Mouse (Mus musculus) urinary bladder, postnatal 36 days (tissue): ENCODE data around the gene Il1f5.

Experiments used
- DNase-seq, 2 experiments: peaks; one replicate each; pipeline ENCODE4 v3.0.0; 2022; ENCODE audit warnings: low spot score in 2 of 2, mixed read lengths in 1 of 2

Gene Il1f5

DNA sequence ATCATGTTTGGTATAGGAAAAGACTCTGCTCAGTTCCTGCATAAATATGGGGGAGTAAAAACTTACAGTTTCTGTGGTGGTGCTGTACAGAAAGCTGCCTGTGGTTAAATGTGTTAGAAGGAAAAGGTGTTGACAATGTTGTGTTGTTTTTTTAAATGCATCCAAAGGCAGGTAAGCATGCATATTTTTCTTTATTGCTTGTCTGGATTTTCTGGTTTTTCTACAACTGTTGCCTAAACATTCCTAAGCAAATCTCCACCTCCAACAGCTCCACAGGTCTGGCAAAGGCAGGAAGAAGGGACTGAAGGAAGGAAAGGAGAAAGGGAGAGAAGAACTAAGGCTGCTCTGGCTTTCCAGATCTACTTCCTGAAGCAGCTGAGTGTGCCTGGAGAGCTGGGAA, at the start of gene Il1f5:
Il1f5 (plus strand) TSS at position 301 of the 400 bp plus-strand sequence.
- DNase-seq = no peak

DNA sequence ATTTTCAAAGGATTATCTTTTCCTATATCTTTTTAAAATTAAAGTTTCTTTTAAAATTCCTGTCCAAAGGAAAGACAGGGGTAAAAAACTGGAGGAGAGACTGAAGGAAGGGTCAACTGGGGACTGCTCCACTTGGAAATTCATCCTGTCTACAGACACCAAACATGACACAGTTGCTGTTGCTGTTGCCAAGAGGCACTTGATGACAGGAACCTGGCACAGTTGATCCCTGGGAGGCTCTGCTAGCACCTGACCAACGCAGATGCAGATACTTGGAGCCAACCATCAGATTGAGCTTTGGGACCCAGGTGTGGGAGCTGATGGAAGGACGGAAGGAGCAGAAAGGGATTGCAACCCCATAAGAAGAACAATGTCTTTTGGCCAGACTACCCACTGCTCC, 49.6 kb upstream of the Il1f5 start:
- DNase-seq = no peak

DNA sequence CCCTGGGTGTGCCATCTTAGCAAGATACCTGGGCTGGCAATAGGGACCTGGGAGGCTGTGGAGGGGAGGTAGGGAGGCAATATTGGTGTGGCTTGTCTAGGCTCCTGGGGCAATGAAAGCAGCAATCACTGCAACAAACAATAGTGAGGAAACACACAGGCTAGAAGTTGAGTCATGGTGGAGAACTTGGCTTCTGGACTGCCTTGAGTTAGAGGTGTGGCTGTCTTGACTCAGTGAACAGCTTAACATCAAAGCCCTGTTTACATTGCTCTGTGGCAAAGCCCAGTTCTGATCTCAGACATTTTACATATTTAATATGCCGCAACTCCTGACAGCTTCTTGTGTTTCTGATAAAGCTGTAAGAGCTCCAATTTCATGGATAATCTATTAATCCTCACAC, 9.3 kb upstream of the Il1f5 start:
- no peak for DNase-seq

DNA sequence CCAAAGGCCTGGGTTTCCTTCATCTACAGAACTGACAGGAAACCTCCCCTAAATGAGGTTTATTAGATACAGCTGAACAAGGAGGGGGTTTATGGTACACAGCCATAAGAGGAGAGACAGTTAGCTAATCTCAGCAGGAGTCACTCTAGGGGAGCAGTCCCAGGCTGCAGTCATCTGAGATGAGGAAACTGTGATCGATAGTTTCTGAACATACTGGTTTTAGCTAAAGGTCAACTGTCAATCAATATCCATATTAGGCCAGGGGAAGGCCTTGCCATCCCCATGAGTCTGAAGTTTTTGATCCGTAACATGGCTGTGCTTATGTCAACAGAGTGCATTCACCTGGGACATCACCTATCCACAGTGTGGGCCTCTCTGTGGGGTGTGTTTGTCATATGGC, 3.1 kb upstream of the Il1f5 start:
- no peak for DNase-seq

DNA sequence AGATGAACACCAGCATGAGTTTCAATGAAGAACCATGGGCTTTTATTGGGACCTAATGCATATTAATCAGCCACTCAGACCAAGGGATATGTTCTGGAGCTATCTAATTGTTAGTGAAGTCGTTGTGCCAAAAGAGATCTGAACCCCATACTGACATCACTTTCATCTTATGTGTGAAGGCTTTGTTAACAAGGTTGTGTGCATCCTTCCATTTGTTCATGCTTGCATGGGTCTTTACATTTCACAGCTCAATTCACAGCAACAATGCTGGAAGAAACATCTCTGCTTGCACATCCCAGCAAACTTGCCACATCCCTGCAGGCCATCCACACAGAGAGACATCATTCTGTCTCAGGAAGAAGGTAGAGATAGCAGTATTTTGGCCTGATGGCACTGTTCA, 1.6 kb upstream of the Il1f5 start:
- no peak for DNase-seq

DNA sequence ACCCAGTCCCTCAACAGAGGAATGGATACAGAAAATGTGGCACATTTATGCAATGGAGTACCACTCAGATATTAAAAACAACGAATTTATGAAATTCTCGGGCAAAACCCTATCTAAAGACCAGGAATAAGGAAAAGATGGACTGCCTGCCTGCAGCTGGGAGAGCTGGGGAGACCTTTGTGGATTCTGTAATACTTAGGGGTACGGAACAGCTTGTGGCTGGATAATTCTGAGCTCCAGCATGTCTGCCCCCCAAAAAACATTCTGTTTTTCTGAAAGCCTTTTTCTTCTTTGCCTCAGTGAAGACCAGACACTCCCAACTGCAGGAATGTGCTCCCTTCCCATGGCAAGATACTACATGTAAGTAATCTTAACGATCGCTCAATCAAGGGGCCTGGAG, 14.1 kb downstream of the Il1f5 start, which contains the start of gene Il1f10:
Il1f10 (plus strand) TSS at position 301 of the 400 bp plus-strand sequence.
- no peak for DNase-seq

DNA sequence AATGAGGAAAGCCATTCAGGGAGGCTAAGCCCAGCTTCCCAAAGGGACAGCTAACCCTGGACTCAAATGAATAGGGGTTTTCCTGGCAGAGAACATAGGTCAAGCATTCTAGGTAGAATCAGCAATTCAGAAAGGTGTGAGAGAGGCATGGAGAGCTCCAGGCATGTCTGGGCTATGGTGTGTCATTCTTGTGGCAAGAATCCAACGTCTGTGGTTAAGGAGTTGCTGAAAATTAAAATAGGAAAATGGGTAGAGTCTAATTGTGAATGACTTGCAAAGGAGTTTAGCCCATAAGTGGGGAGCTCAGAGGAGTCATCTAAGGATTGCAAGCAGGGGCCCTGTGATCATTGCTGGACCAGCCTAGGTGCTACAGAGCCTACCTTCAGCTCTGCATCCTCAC, 17.9 kb downstream of the Il1f5 start:
- no peak for DNase-seq

DNA sequence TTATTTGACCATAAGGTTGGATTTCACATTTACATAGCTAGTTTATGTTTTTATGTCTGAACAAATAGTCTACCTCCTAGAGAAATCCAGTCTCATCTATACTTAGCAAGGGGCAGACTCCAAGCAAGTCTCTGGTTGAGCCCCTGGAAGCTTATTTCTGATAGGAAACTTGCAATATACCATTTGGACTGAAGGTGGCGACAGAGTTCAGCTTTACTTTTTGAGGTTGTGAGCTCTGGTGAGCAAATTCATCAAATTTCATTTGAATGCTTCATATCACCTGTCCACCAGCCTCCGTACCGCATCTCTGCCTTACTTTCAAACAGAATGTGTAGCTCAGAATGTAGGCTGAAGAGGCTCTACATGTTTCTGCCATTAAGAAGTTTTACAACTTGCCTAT, 20.1 kb downstream of the Il1f5 start:
- peak; percentile 14 to 22 for DNase-seq

DNA sequence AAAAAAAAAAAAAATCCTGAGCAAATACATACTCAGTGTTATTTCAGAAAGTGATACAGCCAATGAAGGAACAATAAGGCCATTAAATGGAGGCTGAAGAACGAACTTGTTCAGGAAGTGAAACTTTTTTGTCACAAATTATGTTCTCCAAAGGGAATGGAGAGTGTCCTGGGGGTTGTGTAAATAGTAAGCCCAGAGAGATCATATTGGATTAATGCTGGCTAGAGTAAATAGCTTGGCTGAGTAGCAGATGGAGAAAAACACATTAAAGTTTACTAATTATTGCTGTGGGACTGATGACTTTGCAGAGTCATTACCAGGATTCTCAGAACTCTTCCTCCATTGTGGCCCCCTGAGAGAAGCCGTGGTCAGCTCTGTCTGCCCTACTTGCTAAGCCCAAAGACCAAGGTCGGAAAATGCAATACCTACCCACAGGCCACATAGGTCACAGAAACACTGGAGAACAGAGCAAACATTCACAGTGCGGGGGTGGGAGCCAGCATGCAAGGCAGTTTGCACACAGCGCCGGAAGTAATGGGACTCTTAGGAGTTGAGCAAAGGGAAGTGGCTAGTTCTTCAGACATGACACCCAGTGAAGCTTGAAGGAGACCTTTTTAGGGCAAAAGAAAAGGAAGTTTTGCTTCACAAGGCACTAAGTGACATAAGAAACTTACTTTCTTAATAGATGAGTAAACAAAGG, 34.7 kb downstream of the Il1f5 start:
- DNase-seq = no peak

DNA sequence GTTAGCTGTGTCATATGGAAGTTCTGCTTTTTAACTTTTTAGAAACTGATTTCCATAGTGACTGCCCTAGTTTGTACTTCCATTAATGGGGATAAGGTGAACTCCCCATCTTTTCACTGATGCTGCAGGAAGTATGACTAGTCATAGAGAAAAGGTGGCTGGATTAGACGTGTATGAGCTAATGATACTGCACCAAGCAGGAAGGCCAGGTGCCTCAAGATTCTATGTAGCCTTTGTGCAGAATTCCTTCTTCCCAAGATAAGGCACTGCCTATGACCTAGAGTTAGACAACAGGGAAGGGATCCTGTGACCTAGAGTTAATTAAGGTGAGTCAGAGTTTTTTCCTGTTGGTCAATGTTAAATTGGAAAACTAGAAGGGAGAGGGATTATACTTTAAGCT, 40.2 kb downstream of the Il1f5 start:
- DNase-seq = no peak

DNA sequence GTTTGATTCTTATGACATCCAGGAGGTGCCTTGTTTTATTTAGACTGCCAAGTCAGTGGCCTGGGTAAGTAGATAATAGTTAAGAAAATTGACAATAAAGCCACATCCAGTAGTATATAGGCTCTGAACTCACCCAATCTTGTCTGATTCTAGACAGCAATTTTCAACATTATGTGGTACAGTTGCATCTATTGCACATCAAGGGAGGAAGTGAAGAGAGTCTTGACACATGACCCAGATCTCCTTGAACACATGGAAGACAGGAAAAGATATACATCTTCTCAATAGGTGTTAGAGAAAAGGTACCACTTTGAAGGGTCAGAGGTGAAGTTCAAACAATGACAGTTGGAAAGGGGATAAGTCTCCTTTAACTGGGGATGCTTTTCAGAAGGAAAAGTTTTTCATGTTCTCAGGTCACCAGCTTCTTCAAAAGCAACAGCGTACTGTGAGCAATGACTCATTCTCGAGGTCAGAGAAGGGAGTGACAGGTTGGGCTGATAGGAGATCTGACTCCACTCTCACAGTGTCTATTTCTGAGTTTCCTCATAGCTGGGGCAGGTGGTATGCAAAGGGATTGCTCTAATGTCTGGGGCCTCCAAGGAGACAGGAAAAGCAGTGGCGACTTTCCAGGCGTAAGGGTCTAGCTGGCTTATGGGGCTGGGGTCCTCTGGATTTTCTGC, 41.3 kb downstream of the Il1f5 start:
- no peak for DNase-seq
